Mouse (Mus musculus) intestine, embryonic 14.5 days (tissue): Measurements from ENCODE around the gene Pml. TPM values are rescaled to one million over a fixed set of nuclear protein-coding genes. Genes with fewer than 3 reads are reported as not detected.

Experiments used
- ATAC-seq: fragments of 200-750 bp; cut with Nextera tagmentation; replicated peaks from 2 replicates; pipeline ENCODE4 v1.8.0; 2017; ENCODE audit warnings: low read depth, moderate number of reproducible peaks, moderate TSS enrichment, moderate library complexity; ENCODE audit not compliant: low FRiP score, low TSS enrichment
- DNase-seq: peaks from one replicate; pipeline ENCODE4 v3.0.0-alpha.2; 2018; ENCODE audit warnings: low spot score
- H3K27ac ChIP-seq: fragments of 300-500 bp; sonication (generic); 2 replicates; pipeline ENCODE4 v1.5.1; 2014; ENCODE audit warnings: low read depth, mild to moderate bottlenecking, control low read depth
- H3K27me3 ChIP-seq: fragments of 300-500 bp; sonication (generic); replicated peaks from 2 replicates; pipeline ENCODE4 v1.6.1; 2014; ENCODE audit warnings: low read length, control low read depth; ENCODE audit not compliant: control insufficient read depth, insufficient read depth
- H3K36me3 ChIP-seq: fragments of 300-500 bp; sonication (generic); 2 replicates; pipeline ENCODE4 v1.6.1; 2014; ENCODE audit warnings: low read length, control low read depth; ENCODE audit not compliant: control insufficient read depth, insufficient read depth
- H3K4me1 ChIP-seq: fragments of 300-500 bp; sonication (generic); replicated peaks from 2 replicates; pipeline ENCODE4 v1.6.1; 2014; ENCODE audit warnings: low read length, control low read depth, mixed read lengths; ENCODE audit not compliant: control insufficient read depth, insufficient read depth
- H3K4me2 ChIP-seq: fragments of 300-500 bp; sonication (generic); 2 replicates; pipeline ENCODE4 v1.6.1; 2014; ENCODE audit warnings: low read length
- H3K4me3 ChIP-seq: fragments of 300-500 bp; sonication (generic); 2 replicates; pipeline ENCODE4 v1.5.1; 2014; ENCODE audit warnings: low read depth, low read length, control low read depth, mixed read lengths
- H3K9ac ChIP-seq: fragments of 300-500 bp; sonication (generic); 2 replicates; pipeline ENCODE4 v1.6.1; 2014; ENCODE audit warnings: mild to moderate bottlenecking, low read length
- H3K9me3 ChIP-seq: fragments of 300-500 bp; sonication (generic); 2 replicates; pipeline ENCODE4 v1.6.1; 2016; ENCODE audit warnings: low read length, control low read depth; ENCODE audit not compliant: control insufficient read depth
- WGBS: fragments of 180-500 bp; shearing (Covaris S2); extraction: QIAGEN DNeasy Blood & Tissue Kit; methylation state at CpG from one replicate; pipeline ENCODE4 v1.1.7; 2014; 5-methylcytosine and 5-hydroxymethylcytosine counted together
- polyA plus RNA-seq: library from polyadenylated mRNA; unstranded; fragments of >200 nt; fragmentation: Nextera tagmentation; extraction: Ambion mirVana; gene quantifications from 2 replicates; pipeline ENCODE4 v1.2.1, GENCODE M21; 2014

Pml gene
- polyA plus RNA-seq, 1 experiment from 2014 or later: 16.9 TPM

DNA sequence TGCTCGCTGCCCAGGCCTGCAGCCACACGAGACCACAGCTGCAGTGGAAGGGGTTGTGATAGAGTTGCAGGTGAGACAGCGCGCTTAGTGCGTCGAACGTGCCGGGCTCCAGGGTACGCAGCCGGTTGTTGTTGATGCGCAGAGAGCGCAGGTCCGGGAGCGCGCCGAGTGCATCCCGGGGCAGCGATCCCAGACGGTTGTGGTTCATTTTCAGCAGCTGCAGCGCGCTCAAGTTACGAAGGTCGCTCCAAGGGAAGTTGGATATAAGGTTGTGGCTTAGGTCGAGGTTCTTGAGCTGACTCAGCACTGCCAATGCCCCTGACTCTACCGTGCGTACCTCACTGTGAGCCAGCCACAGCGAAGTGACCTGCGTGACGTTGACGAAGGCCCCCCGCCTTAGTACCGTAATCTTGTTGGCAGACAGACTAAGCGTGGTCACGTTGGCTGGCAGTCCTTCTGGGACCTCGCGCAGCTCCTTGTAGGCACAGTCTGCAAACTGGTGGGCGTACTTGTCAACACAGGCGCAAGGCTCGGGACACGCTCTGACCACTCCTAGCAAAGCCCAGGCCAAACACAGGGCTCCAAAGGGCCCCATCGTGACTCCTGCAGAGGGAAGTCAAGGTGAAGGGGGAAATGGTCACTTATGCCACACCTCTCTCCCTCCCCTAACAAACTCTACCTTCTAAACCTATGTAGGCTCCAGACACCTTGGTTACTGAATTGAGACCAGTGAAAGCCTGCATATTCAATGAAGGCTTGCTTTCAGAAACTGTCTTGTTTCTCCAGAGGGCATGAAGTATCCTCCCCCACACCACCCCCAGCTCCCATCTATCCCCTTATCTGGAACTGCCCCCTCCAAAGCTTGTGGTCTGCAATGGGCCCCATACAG is 50.0 kb downstream of the Pml start:
- H3K27ac ChIP-seq: no peak overlapping the region
- H3K9me3 ChIP-seq: no peaks in the 10 kb centered on the region
- no peaks in the 10 kb centered on the region for H3K36me3 ChIP-seq
- H3K4me2 ChIP-seq: peak overlapping the region; percentile 24
- H3K4me1 ChIP-seq: peaks cover 13% of the 10 kb centered on the region
- WGBS: 2% methylated on average over 41 of the region's 41 CpGs
- H3K9ac ChIP-seq: no peak overlapping the region
- peak overlapping the region; percentile 10; the same call in 1 of the 2 replicates for H3K4me3 ChIP-seq
- peaks cover 94% of the 10 kb centered on the region for H3K27me3 ChIP-seq
- no peak for ATAC-seq
- DNase-seq: peak; percentile 60

- ATAC-seq (no peak), DNase-seq (no peak)
- H3K9ac ChIP-seq: no peak overlapping the region
- H3K4me3 ChIP-seq: peak overlapping the region; percentile 10; the same call in 1 of the 2 replicates
- H3K4me2 ChIP-seq: peak overlapping the region; percentile 24
- H3K27me3 ChIP-seq: peaks cover 96% of the 10 kb centered on the region
- H3K36me3 ChIP-seq: no peaks in the 10 kb centered on the region
- H3K4me1 ChIP-seq: peaks cover 13% of the 10 kb centered on the region
- no peaks in the 10 kb centered on the region for H3K9me3 ChIP-seq
- no peak overlapping the region for H3K27ac ChIP-seq
- WGBS: 4% methylated on average over 37 of the region's 38 CpGs
Measured at GRCm38 (mm10) chr9:58198801-58199371, 50.7 kb downstream of the Pml start.

- Histone ChIP-seq H3K9ac (no peak overlapping the region), H3K9me3 (no peaks in the 10 kb centered on the region), H3K4me1 (peaks cover 13% of the 10 kb centered on the region), H3K36me3 (no peaks in the 10 kb centered on the region), H3K4me3 (peak overlapping the region; percentile 16), H3K4me2 (peak overlapping the region; percentile 39), H3K27ac (no peak overlapping the region), H3K27me3 (peaks cover 88% of the 10 kb centered on the region)
- ATAC-seq (peak; percentile 25; the same call in 1 of the 2 replicates), DNase-seq (peak; percentile 69)
- WGBS: under 1% methylated on average over 58 of the region's 58 CpGs
Measured at GRCm38 (mm10) chr9:58197781-58198701, 51.5 kb downstream of the Pml start.

DNA sequence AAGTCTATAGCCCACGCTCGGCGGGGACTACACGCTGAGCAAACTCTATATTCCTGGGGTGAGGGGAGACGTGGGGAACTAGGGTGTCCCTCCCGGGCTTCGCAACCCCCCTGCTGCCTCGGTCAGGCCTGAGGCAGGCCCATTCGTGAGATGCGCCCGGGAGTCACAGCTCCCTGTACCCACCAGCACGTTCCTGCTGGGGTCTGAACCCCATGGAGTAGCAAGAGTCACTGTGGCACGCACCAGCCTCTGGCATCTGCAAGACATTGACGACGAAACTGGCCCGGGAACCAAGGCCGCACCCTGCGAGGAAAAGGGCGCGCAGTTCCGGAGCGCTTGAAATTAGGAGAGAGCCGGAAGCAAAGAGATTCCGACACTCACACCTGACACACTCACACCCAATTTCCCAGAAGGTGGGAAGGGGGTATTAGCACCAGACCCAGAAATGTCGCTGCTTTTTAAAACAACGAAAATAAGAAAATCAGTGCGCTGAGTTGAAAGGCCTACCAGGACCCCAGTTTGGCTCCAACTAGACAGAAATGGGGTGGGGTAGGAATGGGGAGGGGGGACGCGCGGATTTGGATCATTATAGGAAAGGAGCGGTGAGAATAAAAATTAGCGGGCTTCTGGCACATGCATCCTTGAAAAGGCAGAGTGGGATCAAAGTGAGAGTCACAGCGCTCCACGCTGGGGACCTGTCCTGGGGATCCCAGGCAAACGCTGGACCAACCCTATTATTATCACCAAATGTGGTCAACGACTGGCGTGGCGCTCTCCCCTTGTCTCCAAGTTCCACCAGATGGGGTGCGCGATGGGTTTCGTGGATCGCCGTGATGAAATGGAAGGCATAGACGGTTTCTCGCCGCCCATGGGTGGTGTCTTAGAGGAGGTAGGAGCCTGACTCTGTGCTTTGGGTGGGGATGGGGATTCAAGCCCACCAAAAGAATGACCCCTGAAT is 52.7 kb downstream of the Pml start:
- WGBS: 5% methylated on average over 46 of the region's 46 CpGs
- DNase-seq (peak; percentile 60), ATAC-seq (no peak)
- peaks cover 76% of the 10 kb centered on the region for H3K27me3 ChIP-seq
- peak overlapping the region; percentile 16; the same call in 1 of the 2 replicates for H3K4me3 ChIP-seq
- no peak overlapping the region for H3K9ac ChIP-seq
- H3K4me1 ChIP-seq: peaks cover 13% of the 10 kb centered on the region
- no peaks in the 10 kb centered on the region for H3K9me3 ChIP-seq
- no peaks in the 10 kb centered on the region for H3K36me3 ChIP-seq
- peak overlapping the region; percentile 39 for H3K4me2 ChIP-seq
- H3K27ac ChIP-seq: no peak overlapping the region

DNA sequence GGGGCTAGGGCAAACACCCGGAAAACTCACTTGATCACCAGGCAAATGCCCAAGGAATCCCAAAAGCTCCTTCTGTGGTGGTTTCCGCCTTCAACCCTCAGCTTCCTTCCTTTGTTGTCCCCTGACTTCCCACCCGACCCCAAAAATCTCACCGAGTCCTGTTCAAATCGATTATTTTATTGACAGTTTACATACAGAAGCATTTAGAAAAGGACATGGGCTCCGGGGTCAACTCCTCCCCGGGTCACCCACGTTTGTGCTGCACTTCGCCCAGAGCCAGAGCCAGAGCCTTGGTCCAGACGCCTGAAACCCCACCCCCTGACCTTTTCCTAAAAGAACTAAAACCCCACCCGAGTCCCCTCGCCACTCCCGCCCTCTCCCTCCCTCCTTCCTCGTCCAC is 53.4 kb downstream of the Pml start:
- no peaks in the 10 kb centered on the region for H3K36me3 ChIP-seq
- H3K27me3 ChIP-seq: peaks cover 69% of the 10 kb centered on the region
- peaks cover 11% of the 10 kb centered on the region for H3K4me1 ChIP-seq
- H3K9me3 ChIP-seq: no peaks in the 10 kb centered on the region
- no peak overlapping the region for H3K9ac ChIP-seq
- no peak overlapping the region for H3K27ac ChIP-seq
- DNase-seq (no peak), ATAC-seq (no peak)
- 6% methylated on average over 14 of the region's 14 CpGs for whole genome bisulfite sequencing
- peak overlapping the region; percentile 11; the same call in 1 of the 2 replicates for H3K4me2 ChIP-seq
- H3K4me3 ChIP-seq: peak overlapping the region; percentile 2; the same call in 1 of the 2 replicates

DNA sequence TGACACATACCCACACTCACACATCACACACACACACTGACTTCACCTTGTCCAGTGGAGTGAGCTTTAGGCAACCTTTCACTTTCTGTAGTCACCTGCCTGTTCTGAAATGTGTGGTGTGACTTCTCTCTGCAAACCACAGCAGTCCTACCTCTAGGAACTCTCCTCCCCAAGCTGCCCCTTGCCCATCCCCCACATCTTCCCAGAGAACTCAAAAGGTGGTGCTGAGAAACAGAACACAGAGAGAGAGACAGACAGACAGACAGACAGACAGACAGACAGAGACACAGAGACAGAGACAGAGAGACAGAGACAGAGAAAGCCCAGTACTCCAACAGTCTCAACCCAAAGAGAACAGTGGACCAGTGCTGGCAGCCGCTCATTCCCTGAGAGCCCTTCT is 53.9 kb downstream of the Pml start:
- Histone ChIP-seq H3K4me1 (peaks cover 11% of the 10 kb centered on the region), H3K27me3 (peaks cover 64% of the 10 kb centered on the region), H3K4me2 (no peak overlapping the region), H3K36me3 (no peaks in the 10 kb centered on the region), H3K9me3 (no peaks in the 10 kb centered on the region), H3K4me3 (no peak overlapping the region), H3K9ac (no peak overlapping the region), H3K27ac (no peak overlapping the region)
- WGBS: 18% methylated on average over 1 of the region's 1 CpGs
- DNase-seq: no peak
- ATAC-seq: no peak

- 63% methylated on average over 9 of the region's 9 CpGs for WGBS
- Histone ChIP-seq H3K4me3 (no peak overlapping the region), H3K36me3 (no peaks in the 10 kb centered on the region), H3K9me3 (no peaks in the 10 kb centered on the region), H3K4me2 (no peak overlapping the region), H3K27ac (no peak overlapping the region), H3K27me3 (peaks cover 50% of the 10 kb centered on the region), H3K4me1 (peaks cover 11% of the 10 kb centered on the region), H3K9ac (no peak overlapping the region)
- DNase-seq: no peak
- no peak for ATAC-seq
Measured at GRCm38 (mm10) chr9:58194222-58194621, 55.4 kb downstream of the Pml start.
